Mouse (Mus musculus): Measurements from ENCODE around the gene Fxyd3. TPM values are rescaled to one million over a fixed set of nuclear protein-coding genes. Genes with fewer than 3 reads are reported as not detected.
A peak's percentile ranks its signal among the peaks of the same experiment; 100 is the strongest.

Gene Fxyd3
- polyA plus RNA-seq, 1 experiment from 2014 or later, result 6.3 TPM

DNA sequence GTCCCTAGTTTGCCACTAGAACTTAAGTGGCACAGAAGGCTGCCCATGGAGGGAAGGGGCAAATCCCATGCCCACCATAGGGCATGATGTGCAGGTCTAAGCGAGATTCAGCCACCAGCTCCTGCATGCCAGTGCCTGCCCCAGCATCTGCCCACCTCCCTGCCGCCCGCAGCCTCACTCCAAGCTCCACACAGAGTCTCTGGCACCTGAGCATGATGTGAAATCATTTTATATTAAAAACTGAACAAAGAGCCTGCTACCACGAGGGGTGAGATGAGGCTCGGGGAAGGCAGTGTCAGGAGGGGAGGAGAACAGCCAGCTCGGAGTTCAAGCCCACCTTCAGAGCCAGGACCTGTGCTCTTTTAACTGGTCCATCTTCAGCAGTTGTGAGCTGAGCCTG, 6.2 kb downstream of the Fxyd3 start:
- no peak for DNase-seq (ENCODE audit: low spot score)
- ATAC-seq (ENCODE audit: low FRiP score), result no peak
- WGBS, result 84% methylated on average over 6 of the region's 6 CpGs

DNA sequence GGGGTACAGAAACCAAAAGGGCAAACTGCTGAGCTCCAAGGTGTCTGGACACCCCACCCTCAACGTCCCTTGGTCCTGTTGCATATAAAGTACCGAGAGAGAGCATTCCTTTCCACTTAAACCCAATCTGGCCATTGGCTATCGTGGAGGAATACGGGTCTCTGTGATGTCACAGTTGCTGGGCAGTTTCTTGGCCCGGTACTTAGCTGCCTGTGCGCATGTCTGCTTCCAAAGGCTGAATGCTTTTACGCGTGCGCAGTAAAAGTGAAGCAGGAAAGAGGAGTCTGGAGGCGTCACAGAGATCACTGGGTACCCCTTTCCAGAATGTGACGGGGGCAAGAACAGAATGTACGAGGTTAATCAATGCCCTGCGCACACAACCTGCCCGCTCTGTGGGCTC, 7.0 kb downstream of the Fxyd3 start:
- Histone ChIP-seq H3K9ac (ENCODE audit: low read depth, low read length) (no peak overlapping the region), H3K4me2 (replicated peaks; ENCODE audit: low read depth, low read length) (no peak overlapping the region), H3K36me3 (ENCODE audit: control insufficient read depth, insufficient read depth, low read length) (no peaks in the 10 kb centered on the region), H3K27ac (ENCODE audit: low read depth, low read length) (no peak overlapping the region), H3K4me1 (replicated peaks; ENCODE audit: control insufficient read depth, insufficient read depth, low read length) (no peaks in the 10 kb centered on the region; the same call in 1 of the 2 replicates), H3K27me3 (ENCODE audit: control insufficient read depth, insufficient read depth, low read length) (no peaks in the 10 kb centered on the region), H3K4me3 (ENCODE audit: low read depth, low read length) (no peak overlapping the region), H3K9me3 (ENCODE audit: control insufficient read depth, low read length) (no peaks in the 10 kb centered on the region)
- 86% methylated on average over 14 of the region's 14 CpGs for WGBS
- no peak for ATAC-seq (ENCODE audit: low FRiP score)
- no peak for DNase-seq (ENCODE audit: low spot score)

More for the DNA sequence above, 6.2 kb downstream of the Fxyd3 start:
- Histone ChIP-seq H3K9ac (ENCODE audit: low read depth, low read length) (no peak overlapping the region), H3K9me3 (ENCODE audit: control insufficient read depth, low read length) (no peaks in the 10 kb centered on the region), H3K4me1 (replicated peaks; ENCODE audit: control insufficient read depth, insufficient read depth, low read length) (no peaks in the 10 kb centered on the region; the same call in 1 of the 2 replicates), H3K4me3 (ENCODE audit: low read depth, low read length) (no peak overlapping the region), H3K27ac (ENCODE audit: low read depth, low read length) (no peak overlapping the region), H3K36me3 (ENCODE audit: control insufficient read depth, insufficient read depth, low read length) (no peaks in the 10 kb centered on the region), H3K4me2 (replicated peaks; ENCODE audit: low read depth, low read length) (no peak overlapping the region), H3K27me3 (ENCODE audit: control insufficient read depth, insufficient read depth, low read length) (no peaks in the 10 kb centered on the region)

DNA sequence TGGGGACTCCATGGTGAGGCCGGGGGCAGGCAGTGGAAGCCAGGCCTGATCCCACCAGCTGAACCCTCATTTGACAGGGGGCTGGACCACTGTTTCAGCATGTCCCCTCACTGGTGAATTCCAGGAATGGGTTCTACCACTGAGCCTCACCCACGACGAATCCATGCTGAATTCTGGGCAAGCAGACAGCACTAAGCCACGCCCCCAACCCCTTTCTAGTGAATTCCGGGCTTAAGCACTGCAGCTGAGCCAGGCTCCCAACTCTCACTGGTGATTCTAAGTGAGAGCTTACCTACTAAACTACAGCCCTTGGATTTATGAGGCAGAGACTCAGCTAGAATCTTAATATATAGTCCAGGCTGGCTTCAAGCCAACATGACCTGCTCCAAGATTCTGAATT, 8.7 kb downstream of the Fxyd3 start:
- Histone ChIP-seq H3K4me3 (ENCODE audit: low read depth, low read length) (no peak overlapping the region), H3K9ac (ENCODE audit: low read depth, low read length) (no peak overlapping the region), H3K36me3 (ENCODE audit: control insufficient read depth, insufficient read depth, low read length) (no peaks in the 10 kb centered on the region), H3K4me1 (replicated peaks; ENCODE audit: control insufficient read depth, insufficient read depth, low read length) (no peaks in the 10 kb centered on the region; the same call in 1 of the 2 replicates), H3K9me3 (ENCODE audit: control insufficient read depth, low read length) (no peaks in the 10 kb centered on the region), H3K27ac (ENCODE audit: low read depth, low read length) (no peak overlapping the region), H3K27me3 (ENCODE audit: control insufficient read depth, insufficient read depth, low read length) (no peaks in the 10 kb centered on the region), H3K4me2 (replicated peaks; ENCODE audit: low read depth, low read length) (no peak overlapping the region)
- 57% methylated on average over 5 of the region's 5 CpGs for WGBS
- ATAC-seq (ENCODE audit: low FRiP score), result no peak
- DNase-seq (ENCODE audit: low spot score), result no peak

- Histone ChIP-seq H3K27ac (ENCODE audit: low read depth, low read length) (no peak overlapping the region), H3K4me1 (replicated peaks; ENCODE audit: control insufficient read depth, insufficient read depth, low read length) (no peaks in the 10 kb centered on the region), H3K9ac (ENCODE audit: low read depth, low read length) (no peak overlapping the region), H3K36me3 (ENCODE audit: control insufficient read depth, insufficient read depth, low read length) (no peaks in the 10 kb centered on the region), H3K4me2 (replicated peaks; ENCODE audit: low read depth, low read length) (no peak overlapping the region), H3K9me3 (ENCODE audit: control insufficient read depth, low read length) (no peaks in the 10 kb centered on the region), H3K4me3 (ENCODE audit: low read depth, low read length) (no peak overlapping the region), H3K27me3 (ENCODE audit: control insufficient read depth, insufficient read depth, low read length) (no peaks in the 10 kb centered on the region)
- ATAC-seq (ENCODE audit: low FRiP score) (no peak), DNase-seq (ENCODE audit: low spot score) (no peak)
- WGBS, result 84% methylated on average over 12 of the region's 12 CpGs
Measured at GRCm38 (mm10) chr7:31063074-31063560, 13.4 kb downstream of the Fxyd3 start.

DNA sequence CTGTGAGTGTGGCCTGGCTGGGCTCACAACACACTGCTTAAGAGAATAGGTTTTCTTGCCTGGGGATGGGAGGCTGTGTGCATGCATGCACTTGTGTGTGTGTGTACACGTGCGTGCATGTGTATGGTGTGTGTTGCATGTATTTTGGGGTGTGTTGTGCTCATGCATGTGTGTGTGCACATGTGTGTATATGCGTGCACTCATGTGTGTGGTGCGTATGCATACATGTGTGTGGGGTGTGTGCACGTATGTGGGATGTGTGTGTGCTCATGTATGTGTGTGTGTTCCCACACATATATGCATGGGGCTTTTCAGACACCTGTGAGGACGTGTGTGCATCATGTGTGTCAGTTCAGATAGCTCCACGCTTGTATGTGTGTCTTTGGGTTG, 15.9 kb downstream of the Fxyd3 start:
- ATAC-seq (ENCODE audit: low FRiP score) (no peak), DNase-seq (ENCODE audit: low spot score) (no peak)
- Histone ChIP-seq H3K9ac (ENCODE audit: low read depth, low read length) (no peak overlapping the region), H3K4me2 (replicated peaks; ENCODE audit: low read depth, low read length) (no peak overlapping the region), H3K36me3 (ENCODE audit: control insufficient read depth, insufficient read depth, low read length) (no peaks in the 10 kb centered on the region), H3K9me3 (ENCODE audit: control insufficient read depth, low read length) (no peaks in the 10 kb centered on the region), H3K27ac (ENCODE audit: low read depth, low read length) (no peak overlapping the region; the same call in 1 of the 2 replicates), H3K4me1 (replicated peaks; ENCODE audit: control insufficient read depth, insufficient read depth, low read length) (no peaks in the 10 kb centered on the region), H3K4me3 (ENCODE audit: low read depth, low read length) (no peak overlapping the region), H3K27me3 (ENCODE audit: control insufficient read depth, insufficient read depth, low read length) (no peaks in the 10 kb centered on the region)
- WGBS, result 90% methylated on average over 7 of the region's 7 CpGs

DNA sequence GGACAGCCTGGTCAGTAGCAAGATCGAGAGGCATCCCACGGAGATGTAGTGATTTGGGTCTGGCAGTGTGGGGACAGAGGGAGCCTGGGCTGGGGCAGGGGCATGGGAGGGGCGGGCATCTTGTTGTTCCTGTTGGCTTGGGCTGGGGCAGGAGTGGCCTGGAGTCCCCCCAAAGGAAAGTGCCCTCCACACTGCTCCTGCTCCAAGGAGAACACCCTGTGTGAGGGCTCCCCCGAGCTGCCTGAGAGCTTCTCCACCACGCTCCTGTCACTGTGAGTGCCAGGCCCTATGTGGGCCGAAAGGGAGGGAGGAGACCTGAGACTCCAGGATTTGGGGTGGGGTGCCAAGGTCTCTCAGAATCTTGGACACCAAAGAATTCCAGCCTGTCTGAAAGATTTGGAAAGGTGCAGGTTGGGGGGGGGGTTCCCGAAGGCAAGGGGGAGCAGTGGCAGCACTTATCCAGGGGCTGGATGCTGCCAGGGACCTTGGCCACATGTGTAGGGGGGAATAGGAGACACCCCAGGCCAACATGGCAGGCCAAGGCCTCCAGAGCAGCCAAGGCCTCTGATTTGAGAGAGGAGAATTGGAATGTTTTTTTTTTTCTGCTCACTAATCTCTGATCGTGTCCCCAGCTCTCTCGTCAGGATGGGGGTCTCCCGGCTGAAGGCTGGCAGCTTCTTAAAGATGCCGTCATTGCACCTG, 16.4 kb downstream of the Fxyd3 start:
- DNase-seq (ENCODE audit: low spot score) (no peak), ATAC-seq (ENCODE audit: low FRiP score) (0 out of 2 replicates have a peak, but pooled peaks have one; percentile 8)
- Histone ChIP-seq H3K9me3 (ENCODE audit: control insufficient read depth, low read length) (no peaks in the 10 kb centered on the region), H3K27me3 (ENCODE audit: control insufficient read depth, insufficient read depth, low read length) (no peaks in the 10 kb centered on the region; the same call in 1 of the 2 replicates), H3K27ac (ENCODE audit: low read depth, low read length) (peak overlapping the region; percentile 67), H3K4me1 (replicated peaks; ENCODE audit: control insufficient read depth, insufficient read depth, low read length) (no peaks in the 10 kb centered on the region), H3K36me3 (ENCODE audit: control insufficient read depth, insufficient read depth, low read length) (no peaks in the 10 kb centered on the region), H3K4me3 (ENCODE audit: low read depth, low read length) (no peak overlapping the region), H3K9ac (ENCODE audit: low read depth, low read length) (peak overlapping the region; percentile 27; the same call in 1 of the 2 replicates), H3K4me2 (replicated peaks; ENCODE audit: low read depth, low read length) (0 out of 2 replicates have a peak overlapping the region, but pooled peaks have one; percentile 5)
- 67% methylated on average over 10 of the region's 11 CpGs for WGBS

DNA sequence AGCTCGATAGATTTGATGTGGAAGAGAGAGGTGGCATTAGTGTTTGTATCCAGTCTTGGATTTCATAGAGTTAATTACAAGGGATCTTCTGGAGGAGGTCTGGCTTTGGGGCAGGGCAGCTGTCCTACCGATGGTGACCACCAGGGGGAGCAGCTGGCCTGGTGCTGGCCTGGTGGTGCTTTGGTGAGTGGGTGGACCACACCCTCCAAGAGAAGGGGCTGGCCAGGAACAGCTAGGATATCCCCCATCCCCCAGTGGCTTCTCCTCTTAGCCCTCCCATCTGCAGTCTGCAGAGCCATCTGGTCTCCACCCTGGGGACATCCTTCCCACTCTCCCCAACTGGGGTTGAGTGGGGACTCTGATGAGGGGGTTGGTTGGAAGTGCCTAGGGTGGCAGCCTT, 17.4 kb downstream of the Fxyd3 start, which contains the start of gene Lgi4:
TSS of gene Lgi4 (plus strand) at position 235 of the 400 bp plus-strand sequence.
- Histone ChIP-seq H3K4me3 (ENCODE audit: low read depth, low read length) (no peak within 1 kb of the TSS), H3K9ac (ENCODE audit: low read depth, low read length) (peak within 1 kb of the TSS; percentile 27; the same call in 1 of the 2 replicates), H3K27ac (ENCODE audit: low read depth, low read length) (peak within 1 kb of the TSS; percentile 67), H3K27me3 (ENCODE audit: control insufficient read depth, insufficient read depth, low read length) (peaks cover 5% of the 10 kb centered on the region), H3K4me1 (replicated peaks; ENCODE audit: control insufficient read depth, insufficient read depth, low read length) (no peaks in the 10 kb centered on the region), H3K36me3 (ENCODE audit: control insufficient read depth, insufficient read depth, low read length) (no peaks in the 10 kb centered on the region), H3K9me3 (ENCODE audit: control insufficient read depth, low read length) (no peaks in the 10 kb centered on the region), H3K4me2 (replicated peaks; ENCODE audit: low read depth, low read length) (0 out of 2 replicates have a peak within 1 kb of the TSS, but pooled peaks have one; percentile 5)
- DNase-seq (ENCODE audit: low spot score) (peak; percentile 90), ATAC-seq (ENCODE audit: low FRiP score) (peak; percentile 89)
- 5% methylated on average over 2 of the region's 2 CpGs for WGBS

DNA sequence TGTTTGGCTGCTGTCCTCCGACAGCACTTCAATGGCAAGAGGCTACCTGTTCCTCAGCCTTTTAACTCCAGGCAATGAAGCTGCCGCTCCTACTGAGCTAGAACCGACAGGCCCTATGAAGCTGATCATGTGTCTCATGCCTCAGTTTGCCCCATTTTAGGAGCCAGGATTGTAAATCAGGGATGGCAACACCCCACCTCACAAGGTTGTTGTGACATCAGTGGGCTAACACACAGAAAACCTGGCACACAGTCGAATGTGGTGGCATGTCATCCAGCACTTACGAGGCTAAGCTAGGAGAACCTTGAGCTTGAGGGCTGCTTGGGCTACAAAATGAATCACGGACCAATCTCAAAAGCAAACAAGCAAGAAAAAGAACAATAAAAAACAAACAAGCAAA, 18.3 kb downstream of the Fxyd3 start:
- H3K9me3 ChIP-seq (ENCODE audit: control insufficient read depth, low read length), result no peaks in the 10 kb centered on the region
- no peak overlapping the region for H3K4me3 ChIP-seq (ENCODE audit: low read depth, low read length)
- H3K9ac ChIP-seq (ENCODE audit: low read depth, low read length), result no peak overlapping the region
- H3K36me3 ChIP-seq (ENCODE audit: control insufficient read depth, insufficient read depth, low read length), result no peaks in the 10 kb centered on the region
- H3K27me3 ChIP-seq (ENCODE audit: control insufficient read depth, insufficient read depth, low read length), result peaks cover 14% of the 10 kb centered on the region
- no peaks in the 10 kb centered on the region for H3K4me1 ChIP-seq (replicated peaks; ENCODE audit: control insufficient read depth, insufficient read depth, low read length)
- DNase-seq (ENCODE audit: low spot score), result no peak
- no peak overlapping the region for H3K27ac ChIP-seq (ENCODE audit: low read depth, low read length)
- ATAC-seq (ENCODE audit: low FRiP score), result no peak
- H3K4me2 ChIP-seq (replicated peaks; ENCODE audit: low read depth, low read length), result no peak overlapping the region
- WGBS, result 84% methylated on average over 6 of the region's 6 CpGs

DNA sequence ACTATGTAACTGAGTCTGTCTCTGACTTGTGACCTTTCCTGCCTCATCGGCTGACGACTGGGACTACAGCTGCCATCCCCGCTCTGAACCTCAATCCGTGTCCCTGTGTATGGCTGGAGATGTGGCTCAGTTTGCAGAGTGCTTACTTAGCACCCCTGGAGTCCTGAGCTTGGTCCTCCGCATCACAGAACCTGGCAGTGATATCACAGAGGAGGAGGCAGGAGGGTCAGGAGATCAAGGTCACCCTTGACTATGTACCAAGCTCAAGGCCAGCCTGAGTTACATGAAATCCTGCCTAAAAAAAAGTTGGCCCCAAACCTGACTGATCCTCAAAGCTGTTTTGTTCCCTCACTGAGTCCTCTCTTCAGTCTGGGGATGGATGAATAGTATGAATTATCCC, 18.8 kb downstream of the Fxyd3 start:
- 68% methylated on average over 5 of the region's 5 CpGs for WGBS

More for the DNA sequence above, 18.8 kb downstream of the Fxyd3 start:
- no peak overlapping the region for H3K4me3 ChIP-seq (ENCODE audit: low read depth, low read length)
- ATAC-seq (ENCODE audit: low FRiP score), result no peak
- DNase-seq (ENCODE audit: low spot score), result no peak
- no peak overlapping the region for H3K9ac ChIP-seq (ENCODE audit: low read depth, low read length)
- no peak overlapping the region for H3K27ac ChIP-seq (ENCODE audit: low read depth, low read length)
- no peaks in the 10 kb centered on the region; the same call in 1 of the 2 replicates for H3K4me1 ChIP-seq (replicated peaks; ENCODE audit: control insufficient read depth, insufficient read depth, low read length)
- no peaks in the 10 kb centered on the region for H3K36me3 ChIP-seq (ENCODE audit: control insufficient read depth, insufficient read depth, low read length)
- no peak overlapping the region for H3K4me2 ChIP-seq (replicated peaks; ENCODE audit: low read depth, low read length)
- peaks cover 19% of the 10 kb centered on the region for H3K27me3 ChIP-seq (ENCODE audit: control insufficient read depth, insufficient read depth, low read length)
- H3K9me3 ChIP-seq (ENCODE audit: control insufficient read depth, low read length), result no peaks in the 10 kb centered on the region

All from hindbrain, embryonic 11.5 days (tissue).